Mouse (Mus musculus): Measurements from ENCODE around the gene Lin7a.

The Lin7a gene

GRCm38 (mm10) chr10:107323865-107324264 is 52.4 kb downstream of the Lin7a start:
- in situ Hi-C loops (cut with MseI, MboI) = no loop called here

GRCm38 (mm10) chr10:107325558-107325957 is 54.1 kb downstream of the Lin7a start:
- in situ Hi-C loops (cut with MseI, MboI) = no loop called here

- in situ Hi-C loops (cut with MseI, MboI) = no loop called here
Measured at GRCm38 (mm10) chr10:107339524-107339923, 68.0 kb downstream of the Lin7a start.

- in situ Hi-C loops (cut with MseI, MboI) = no loop called here
Measured at GRCm38 (mm10) chr10:107341151-107341550, 69.7 kb downstream of the Lin7a start.

- in situ Hi-C loops (cut with MseI, MboI) = no loop called here
Measured at GRCm38 (mm10) chr10:107344200-107344599, 72.7 kb downstream of the Lin7a start.

GRCm38 (mm10) chr10:107347842-107348241 is 76.4 kb downstream of the Lin7a start:
- in situ Hi-C loops (cut with MseI, MboI) = no loop called here

- in situ Hi-C loops (cut with MseI, MboI) = no loop called here
Measured at GRCm38 (mm10) chr10:107351696-107352485, 80.4 kb downstream of the Lin7a start.

- in situ Hi-C loops (cut with MseI, MboI) = no loop called here
Measured at GRCm38 (mm10) chr10:107353483-107353882, 82.0 kb downstream of the Lin7a start.

GRCm38 (mm10) chr10:107358443-107359040 is 87.1 kb downstream of the Lin7a start:
- in situ Hi-C loops (cut with MseI, MboI) = no loop called here

GRCm38 (mm10) chr10:107359296-107359695 is 87.8 kb downstream of the Lin7a start:
- in situ Hi-C loops (cut with MseI, MboI) = no loop called here

- in situ Hi-C loops (cut with MseI, MboI) = no loop called here
Measured at GRCm38 (mm10) chr10:107361546-107361945, 90.1 kb downstream of the Lin7a start.

GRCm38 (mm10) chr10:107362026-107362425 is 90.5 kb downstream of the Lin7a start:
- in situ Hi-C loops (cut with MseI, MboI) = no loop called here

- in situ Hi-C loops (cut with MseI, MboI) = no loop called here
Measured at GRCm38 (mm10) chr10:107363049-107363816, 91.7 kb downstream of the Lin7a start.

- in situ Hi-C loops (cut with MseI, MboI) = loop anchor here (25.0 kb wide), 1 partner anchor 765 kb away; no protein-coding TSS in a partner anchor
Measured at GRCm38 (mm10) chr10:107377218-107377617, 105.7 kb downstream of the Lin7a start.

GRCm38 (mm10) chr10:107381143-107381746 is 109.8 kb downstream of the Lin7a start:
- in situ Hi-C loops (cut with MseI, MboI) = loop anchor here (25.0 kb wide), 1 partner anchor 769 kb away; no protein-coding TSS in a partner anchor

GRCm38 (mm10) chr10:107383825-107384224 is 112.3 kb downstream of the Lin7a start:
- in situ Hi-C loops (cut with MseI, MboI) = loop anchor here (25.0 kb wide), 1 partner anchor 772 kb away; no protein-coding TSS in a partner anchor

- in situ Hi-C loops (cut with MseI, MboI) = loop anchor here (25.0 kb wide), 1 partner anchor 777 kb away; no protein-coding TSS in a partner anchor
Measured at GRCm38 (mm10) chr10:107389505-107389904, 118.0 kb downstream of the Lin7a start.

- in situ Hi-C loops (cut with MseI, MboI) = no loop called here
Measured at GRCm38 (mm10) chr10:107405347-107405746, 133.9 kb downstream of the Lin7a start.

GRCm38 (mm10) chr10:107418306-107418705 is 146.8 kb downstream of the Lin7a start:
- in situ Hi-C loops (cut with MseI, MboI) = no loop called here

GRCm38 (mm10) chr10:107436967-107437366 is 165.5 kb downstream of the Lin7a start:
- in situ Hi-C loops (cut with MseI, MboI) = no loop called here

- in situ Hi-C loops (cut with MseI, MboI) = loop anchor here in 1 of 2 experiments (10.0 kb wide), 1 partner anchor 262 kb away; no protein-coding TSS in a partner anchor
Measured at GRCm38 (mm10) chr10:107442781-107443180, 171.3 kb downstream of the Lin7a start.
